Mouse (Mus musculus) heart, postnatal 0 days (tissue): ENCODE measurements at regions not wholly inside any gene's neighbourhood (a gene's known extent, or its start where the extent isn't known, plus 50 kb on each side); places are given as distances from the start of the nearest gene placed in this dataset.

Experiments used
- CTCF ChIP-seq: IDR thresholded peaks from 2 replicates; pipeline ENCODE4 v1.5.1; 2016; ENCODE audit warnings: antibody characterized with exemption, control low read depth, low read depth
- EP300 ChIP-seq: IDR thresholded peaks from 2 replicates; pipeline ENCODE4 v1.6.1; 2016; ENCODE audit warnings: antibody characterized with exemption, low read depth

DNA sequence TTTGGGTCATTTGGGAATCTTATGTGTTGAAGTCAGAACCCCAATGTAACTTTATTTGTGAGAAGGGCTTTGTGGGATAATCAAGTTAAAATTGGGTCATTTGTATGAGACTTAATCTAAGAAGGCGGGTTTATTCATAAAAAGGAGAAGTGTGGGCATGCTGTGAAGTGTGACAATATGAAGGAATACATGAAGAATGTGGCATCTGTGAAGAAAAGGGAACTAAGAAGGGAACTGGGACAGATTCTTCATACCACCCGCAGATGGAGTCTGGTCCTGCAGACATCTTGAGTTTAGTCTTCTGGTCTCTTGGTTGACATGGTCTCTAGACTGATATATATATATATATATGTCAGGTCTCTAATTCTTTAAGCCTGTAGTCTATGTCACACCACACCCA is 385.3 kb upstream of the Fam92a start:
- TF ChIP-seq CTCF (no peak), EP300 (no peak)
